Mouse (Mus musculus): ENCODE data around the gene Prkce. TPM values are rescaled to one million over a fixed set of nuclear protein-coding genes. Genes with fewer than 3 reads are reported as not detected.

Gene Prkce
- polyA plus RNA-seq, 1 experiment from 2014 or later, result 6.7 TPM

GRCm38 (mm10) chr17:86580724-86581123, 413.1 kb downstream of the Prkce start:
- WGBS, result 72% methylated on average over 6 of the region's 6 CpGs
- H3K4me2 ChIP-seq (ENCODE audit: low read depth, low read length), result no peak overlapping the region
- H3K4me3 ChIP-seq (ENCODE audit: low read depth, low read length), result no peak overlapping the region
- DNase-seq (ENCODE audit: low spot score) (no peak), ATAC-seq (replicated peaks; ENCODE audit: insufficient number of reproducible peaks, low FRiP score, low TSS enrichment, low read depth) (no peak)
- H3K9ac ChIP-seq (replicated peaks; ENCODE audit: low read length), result no peak overlapping the region
- no peaks in the 10 kb centered on the region for H3K27me3 ChIP-seq (ENCODE audit: control insufficient read depth, insufficient read depth, low read length)
- H3K4me1 ChIP-seq (ENCODE audit: control insufficient read depth, insufficient read depth, low read length), result no peaks in the 10 kb centered on the region
- H3K9me3 ChIP-seq (replicated peaks; ENCODE audit: control insufficient read depth, low read length), result no peaks in the 10 kb centered on the region
- no peaks in the 10 kb centered on the region for H3K36me3 ChIP-seq (replicated peaks; ENCODE audit: control insufficient read depth, insufficient read depth, low read depth, low read length)
- no peak overlapping the region for H3K27ac ChIP-seq (replicated peaks; ENCODE audit: low read depth, low read length)

- H3K4me3 ChIP-seq (ENCODE audit: low read depth, low read length), result no peak overlapping the region
- ATAC-seq (replicated peaks; ENCODE audit: insufficient number of reproducible peaks, low FRiP score, low TSS enrichment, low read depth), result no peak
- no peak overlapping the region for H3K9ac ChIP-seq (replicated peaks; ENCODE audit: low read length)
- DNase-seq (ENCODE audit: low spot score), result no peak
- H3K27me3 ChIP-seq (ENCODE audit: control insufficient read depth, insufficient read depth, low read length), result no peaks in the 10 kb centered on the region
- H3K4me2 ChIP-seq (ENCODE audit: low read depth, low read length), result no peak overlapping the region
- no peak overlapping the region for H3K27ac ChIP-seq (replicated peaks; ENCODE audit: low read depth, low read length)
- 80% methylated on average over 4 of the region's 4 CpGs for WGBS
- H3K9me3 ChIP-seq (replicated peaks; ENCODE audit: control insufficient read depth, low read length), result no peaks in the 10 kb centered on the region
- H3K4me1 ChIP-seq (ENCODE audit: control insufficient read depth, insufficient read depth, low read length), result no peaks in the 10 kb centered on the region
- H3K36me3 ChIP-seq (replicated peaks; ENCODE audit: control insufficient read depth, insufficient read depth, low read depth, low read length), result no peaks in the 10 kb centered on the region
These were observed 414.8 kb downstream of the Prkce start for GRCm38 (mm10) chr17:86582341-86582740.

GRCm38 (mm10) chr17:86586441-86586840, 418.9 kb downstream of the Prkce start:
- Histone ChIP-seq H3K4me2 (ENCODE audit: low read depth, low read length) (no peak overlapping the region), H3K36me3 (replicated peaks; ENCODE audit: control insufficient read depth, insufficient read depth, low read depth, low read length) (no peaks in the 10 kb centered on the region), H3K4me1 (ENCODE audit: control insufficient read depth, insufficient read depth, low read length) (no peaks in the 10 kb centered on the region), H3K9ac (replicated peaks; ENCODE audit: low read length) (no peak overlapping the region), H3K4me3 (ENCODE audit: low read depth, low read length) (no peak overlapping the region), H3K9me3 (replicated peaks; ENCODE audit: control insufficient read depth, low read length) (no peaks in the 10 kb centered on the region), H3K27ac (replicated peaks; ENCODE audit: low read depth, low read length) (no peak overlapping the region), H3K27me3 (ENCODE audit: control insufficient read depth, insufficient read depth, low read length) (no peaks in the 10 kb centered on the region)
- ATAC-seq (replicated peaks; ENCODE audit: insufficient number of reproducible peaks, low FRiP score, low TSS enrichment, low read depth) (no peak), DNase-seq (ENCODE audit: low spot score) (no peak)
- WGBS, result 72% methylated on average over 5 of the region's 5 CpGs

DNA sequence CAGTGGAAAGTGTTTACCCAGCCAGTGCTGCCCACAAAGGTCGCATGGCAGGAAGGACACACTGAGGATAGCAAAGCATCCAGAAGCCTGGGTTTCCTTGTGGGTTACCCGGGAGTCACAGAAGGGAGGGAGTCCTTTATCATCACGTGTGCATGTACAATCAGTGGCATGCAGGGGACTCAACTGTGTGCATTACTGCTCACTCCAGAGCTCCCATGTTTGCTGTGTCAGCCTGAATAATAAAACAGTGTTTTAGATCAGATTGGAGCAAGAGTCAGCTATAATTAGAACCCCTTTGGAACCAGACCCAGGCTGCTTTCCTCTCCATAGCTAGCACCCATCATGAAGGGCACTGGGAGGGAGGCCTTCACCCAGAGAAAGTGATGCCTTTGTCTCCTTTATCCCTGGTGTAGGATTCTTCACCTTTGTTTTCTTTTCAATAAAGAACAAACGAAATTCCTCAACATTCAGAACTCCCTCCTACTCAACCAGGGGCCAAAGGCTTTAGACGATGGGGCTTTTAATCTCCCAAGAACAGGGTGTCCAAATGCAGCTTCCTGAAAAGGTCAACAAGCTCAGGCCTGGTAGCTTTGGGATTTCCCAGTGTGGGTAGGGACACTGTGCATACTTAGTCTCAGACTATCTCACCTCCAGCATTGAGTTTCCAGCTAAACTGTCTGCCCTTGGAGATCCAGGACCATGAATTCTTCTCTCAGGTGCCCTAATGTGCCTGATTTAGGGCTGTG, 421.3 kb downstream of the Prkce start:
- Histone ChIP-seq H3K9me3 (replicated peaks; ENCODE audit: control insufficient read depth, low read length) (no peaks in the 10 kb centered on the region), H3K4me1 (ENCODE audit: control insufficient read depth, insufficient read depth, low read length) (no peaks in the 10 kb centered on the region), H3K4me3 (ENCODE audit: low read depth, low read length) (no peak overlapping the region), H3K27me3 (ENCODE audit: control insufficient read depth, insufficient read depth, low read length) (no peaks in the 10 kb centered on the region), H3K36me3 (replicated peaks; ENCODE audit: control insufficient read depth, insufficient read depth, low read depth, low read length) (no peaks in the 10 kb centered on the region), H3K27ac (replicated peaks; ENCODE audit: low read depth, low read length) (no peak overlapping the region), H3K9ac (replicated peaks; ENCODE audit: low read length) (no peak overlapping the region), H3K4me2 (ENCODE audit: low read depth, low read length) (no peak overlapping the region)
- WGBS, result 68% methylated on average over 5 of the region's 5 CpGs
- ATAC-seq (replicated peaks; ENCODE audit: insufficient number of reproducible peaks, low FRiP score, low TSS enrichment, low read depth), result no peak
- DNase-seq (ENCODE audit: low spot score), result no peak

DNA sequence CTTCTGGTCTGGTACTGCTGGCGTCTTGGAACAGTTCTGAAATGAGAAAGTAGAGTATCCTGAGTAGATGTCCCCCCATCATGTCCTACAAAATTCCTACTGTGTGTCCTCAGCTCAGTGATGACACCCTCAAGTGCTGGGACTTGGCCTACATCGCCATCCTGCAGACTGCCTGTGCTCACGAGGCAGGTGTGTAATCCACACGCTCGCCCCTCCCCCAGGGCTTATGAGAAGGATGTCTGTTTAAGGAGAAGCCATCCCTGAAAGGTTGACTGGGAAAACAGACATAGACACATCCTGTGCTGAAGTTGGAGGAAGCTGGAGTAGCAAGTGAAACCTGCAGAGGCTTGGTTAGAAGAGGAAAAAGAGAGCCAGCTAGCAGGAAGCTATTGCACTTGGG, 422.1 kb downstream of the Prkce start:
- no peak overlapping the region for H3K4me2 ChIP-seq (ENCODE audit: low read depth, low read length)
- 95% methylated on average over 5 of the region's 5 CpGs for WGBS
- H3K4me3 ChIP-seq (ENCODE audit: low read depth, low read length), result no peak overlapping the region
- no peak overlapping the region for H3K27ac ChIP-seq (replicated peaks; ENCODE audit: low read depth, low read length)
- H3K9me3 ChIP-seq (replicated peaks; ENCODE audit: control insufficient read depth, low read length), result no peaks in the 10 kb centered on the region
- no peaks in the 10 kb centered on the region for H3K27me3 ChIP-seq (ENCODE audit: control insufficient read depth, insufficient read depth, low read length)
- no peaks in the 10 kb centered on the region for H3K36me3 ChIP-seq (replicated peaks; ENCODE audit: control insufficient read depth, insufficient read depth, low read depth, low read length)
- H3K4me1 ChIP-seq (ENCODE audit: control insufficient read depth, insufficient read depth, low read length), result no peaks in the 10 kb centered on the region
- DNase-seq (ENCODE audit: low spot score) (no peak), ATAC-seq (replicated peaks; ENCODE audit: insufficient number of reproducible peaks, low FRiP score, low TSS enrichment, low read depth) (no peak)
- H3K9ac ChIP-seq (replicated peaks; ENCODE audit: low read length), result no peak overlapping the region

DNA sequence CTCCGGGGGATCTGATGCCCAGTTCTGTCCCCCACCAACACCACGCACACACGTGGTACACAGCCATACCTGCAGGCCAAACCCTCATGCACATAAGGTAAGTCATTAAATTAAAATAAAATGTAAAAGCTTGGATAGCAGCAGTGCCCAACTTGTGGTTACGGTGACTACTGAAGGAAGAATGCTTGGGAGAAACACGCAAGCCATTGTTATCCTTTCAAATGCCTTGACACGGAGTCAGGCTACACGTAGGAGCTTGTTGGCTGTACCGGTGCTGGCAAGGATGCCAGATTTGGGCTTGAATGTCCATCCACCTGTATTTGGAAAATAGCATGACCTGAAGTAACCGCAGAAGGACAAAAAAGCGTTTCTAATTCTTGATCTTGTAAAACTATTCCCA, 423.7 kb downstream of the Prkce start:
- Histone ChIP-seq H3K4me3 (ENCODE audit: low read depth, low read length) (no peak overlapping the region), H3K4me2 (ENCODE audit: low read depth, low read length) (no peak overlapping the region), H3K9ac (replicated peaks; ENCODE audit: low read length) (no peak overlapping the region), H3K4me1 (ENCODE audit: control insufficient read depth, insufficient read depth, low read length) (no peaks in the 10 kb centered on the region), H3K27ac (replicated peaks; ENCODE audit: low read depth, low read length) (no peak overlapping the region), H3K9me3 (replicated peaks; ENCODE audit: control insufficient read depth, low read length) (no peaks in the 10 kb centered on the region), H3K27me3 (ENCODE audit: control insufficient read depth, insufficient read depth, low read length) (no peaks in the 10 kb centered on the region), H3K36me3 (replicated peaks; ENCODE audit: control insufficient read depth, insufficient read depth, low read depth, low read length) (no peaks in the 10 kb centered on the region)
- no peak for DNase-seq (ENCODE audit: low spot score)
- ATAC-seq (replicated peaks; ENCODE audit: insufficient number of reproducible peaks, low FRiP score, low TSS enrichment, low read depth), result no peak
- WGBS, result 80% methylated on average over 10 of the region's 10 CpGs

DNA sequence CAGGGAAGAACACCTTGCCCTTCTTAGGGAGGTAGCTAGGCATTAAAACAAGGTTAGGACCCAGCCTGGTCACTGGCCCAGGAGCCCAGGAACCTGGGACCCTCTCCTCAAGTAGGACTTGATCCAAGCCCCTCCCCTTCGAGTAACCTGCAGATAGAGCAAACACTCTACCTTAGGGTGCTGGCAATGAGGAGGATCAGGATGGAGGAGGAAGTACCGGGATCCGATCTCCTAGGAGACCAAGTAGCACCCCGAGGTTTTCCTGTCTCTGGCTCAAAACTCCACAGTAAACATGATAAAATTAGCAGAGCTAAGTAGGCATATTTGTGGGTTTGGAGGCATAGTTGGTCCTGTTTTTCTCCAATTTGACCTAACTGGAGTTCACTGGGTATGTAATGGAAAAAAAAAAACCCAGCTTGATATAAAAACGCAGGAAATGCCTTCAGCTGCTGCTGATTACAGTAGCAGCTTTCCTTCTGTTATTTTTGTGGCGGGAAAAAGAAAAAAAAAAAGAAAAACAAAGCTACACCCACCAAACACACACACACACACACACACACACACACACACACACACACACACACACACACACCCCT, 425.5 kb downstream of the Prkce start:
- Histone ChIP-seq H3K9me3 (replicated peaks; ENCODE audit: control insufficient read depth, low read length) (no peaks in the 10 kb centered on the region), H3K36me3 (replicated peaks; ENCODE audit: control insufficient read depth, insufficient read depth, low read depth, low read length) (no peaks in the 10 kb centered on the region), H3K4me3 (ENCODE audit: low read depth, low read length) (no peak overlapping the region), H3K9ac (replicated peaks; ENCODE audit: low read length) (no peak overlapping the region), H3K27me3 (ENCODE audit: control insufficient read depth, insufficient read depth, low read length) (no peaks in the 10 kb centered on the region), H3K4me1 (ENCODE audit: control insufficient read depth, insufficient read depth, low read length) (no peaks in the 10 kb centered on the region), H3K4me2 (ENCODE audit: low read depth, low read length) (no peak overlapping the region), H3K27ac (replicated peaks; ENCODE audit: low read depth, low read length) (no peak overlapping the region)
- peak; percentile 6 for DNase-seq (ENCODE audit: low spot score)
- 71% methylated on average over 6 of the region's 6 CpGs for WGBS
- ATAC-seq (replicated peaks; ENCODE audit: insufficient number of reproducible peaks, low FRiP score, low TSS enrichment, low read depth), result no peak

- DNase-seq (ENCODE audit: low spot score) (no peak), ATAC-seq (replicated peaks; ENCODE audit: insufficient number of reproducible peaks, low FRiP score, low TSS enrichment, low read depth) (no peak)
- H3K4me2 ChIP-seq (ENCODE audit: low read depth, low read length), result no peak overlapping the region
- H3K36me3 ChIP-seq (replicated peaks; ENCODE audit: control insufficient read depth, insufficient read depth, low read depth, low read length), result no peaks in the 10 kb centered on the region
- H3K27me3 ChIP-seq (ENCODE audit: control insufficient read depth, insufficient read depth, low read length), result no peaks in the 10 kb centered on the region
- H3K27ac ChIP-seq (replicated peaks; ENCODE audit: low read depth, low read length), result no peak overlapping the region
- H3K9me3 ChIP-seq (replicated peaks; ENCODE audit: control insufficient read depth, low read length), result no peaks in the 10 kb centered on the region
- H3K4me1 ChIP-seq (ENCODE audit: control insufficient read depth, insufficient read depth, low read length), result no peaks in the 10 kb centered on the region
- H3K4me3 ChIP-seq (ENCODE audit: low read depth, low read length), result no peak overlapping the region
- no peak overlapping the region for H3K9ac ChIP-seq (replicated peaks; ENCODE audit: low read length)
- WGBS, result 75% methylated on average over 9 of the region's 9 CpGs
These were observed 427.9 kb downstream of the Prkce start for GRCm38 (mm10) chr17:86595526-86595925.

Measured in embryonic facial prominence, embryonic 11.5 days (tissue).